Comparison of ENCODE assay signal across 24 mouse cellular contexts in the genomic region with DNA sequence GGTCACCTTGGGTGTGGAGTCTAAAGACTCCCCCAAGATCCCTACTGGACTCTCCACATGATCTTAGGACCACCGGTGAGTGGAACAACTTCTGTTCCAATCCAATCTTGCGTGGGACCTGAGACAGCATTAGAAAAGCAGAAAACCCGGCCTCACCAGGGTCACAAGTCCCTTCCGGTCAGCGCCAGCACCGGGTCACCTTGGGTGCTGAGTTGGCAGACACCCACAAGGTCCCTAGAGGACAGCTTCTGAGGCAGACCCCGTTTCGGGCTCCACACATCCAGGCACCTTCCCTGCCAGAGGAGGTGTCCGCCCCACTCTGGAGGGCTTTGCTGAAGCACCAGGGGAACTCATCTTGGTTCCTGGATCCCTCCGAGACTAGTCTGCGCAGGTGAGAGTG. TPM values are rescaled to one million over a fixed set of nuclear protein-coding genes. Genes with fewer than 3 reads are reported as not detected.
"Had no signal": no experiment of that assay in that cellular context is flagged by ENCODE, and none has a peak within 500 bp of the region (broad histone marks: within the 10 kb centered on the region; RNA-seq: fewer than 3 reads in every experiment).

No protein-coding gene starts in this region.

- H3K4me1 ChIP-seq: limb, embryonic 10.5 days; limb, embryonic 13.5 days; liver, embryonic 12.5 days; liver, embryonic 15.5 days; lung, embryonic 15.5 days; midbrain, embryonic 10.5 days; midbrain, embryonic 13.5 days; neural tube, embryonic 13.5 days had no signal

- H3K27ac ChIP-seq: limb, embryonic 10.5 days; limb, embryonic 13.5 days; liver, embryonic 12.5 days; liver, embryonic 15.5 days; lung, embryonic 15.5 days; midbrain, embryonic 10.5 days; midbrain, embryonic 13.5 days; neural tube, embryonic 13.5 days; stomach, postnatal 0 days had no signal

- H3K4me2 ChIP-seq: limb, embryonic 13.5 days; liver, embryonic 12.5 days; liver, embryonic 15.5 days; lung, embryonic 15.5 days; midbrain, embryonic 13.5 days; neural tube, embryonic 13.5 days had no signal

- H3K27me3 ChIP-seq: limb, embryonic 13.5 days; liver, embryonic 12.5 days; liver, embryonic 15.5 days; lung, embryonic 15.5 days; midbrain, embryonic 13.5 days; neural tube, embryonic 13.5 days had no signal

- H3K36me3 ChIP-seq: limb, embryonic 10.5 days; limb, embryonic 13.5 days; liver, embryonic 12.5 days; liver, embryonic 15.5 days; lung, embryonic 15.5 days; midbrain, embryonic 10.5 days; midbrain, embryonic 13.5 days; neural tube, embryonic 13.5 days had no signal

- ATAC-seq: inflammation-experienced regulatory T-cells, adult 6 months; intestine, embryonic 16.5 days; liver, embryonic 12.5 days; midbrain, embryonic 13.5 days; midbrain, embryonic 16.5 days had no signal

- H3K4me3 ChIP-seq: limb, embryonic 10.5 days; limb, embryonic 13.5 days; liver, embryonic 12.5 days; liver, embryonic 15.5 days; lung, embryonic 15.5 days; megakaryocyte, embryonic 14.5 days; midbrain, embryonic 10.5 days; midbrain, embryonic 13.5 days; myocyte; neural tube, embryonic 13.5 days had no signal

- DNase-seq: liver; lung, adult 18-20 months; lung, postnatal 10 days; lung, postnatal 36 days; right cerebral cortex, adult 18-20 months; right cerebral cortex, postnatal 14 days; right cerebral cortex, postnatal 4 days; thymus, adult 2 months; thymus, postnatal 14 days; thymus, postnatal 4 days had no signal

- H3K9me3 ChIP-seq: limb, embryonic 10.5 days; limb, embryonic 13.5 days; liver, embryonic 12.5 days; liver, embryonic 15.5 days; lung, embryonic 15.5 days; megakaryocyte, embryonic 14.5 days; midbrain, embryonic 10.5 days; midbrain, embryonic 13.5 days; neural tube, embryonic 13.5 days had no signal

- H3K9ac ChIP-seq: limb, embryonic 13.5 days; liver, embryonic 12.5 days; liver, embryonic 15.5 days; lung, embryonic 15.5 days; midbrain, embryonic 13.5 days; neural tube, embryonic 13.5 days had no signal

RNA-seq across cellular contexts. Expression of a gene that starts 52.9 kb away (rescaled TPM):
- polyA plus RNA-seq: inflammation-experienced regulatory T-cells, adult 6 months; limb, embryonic 13.5 days had no signal
